Mouse (Mus musculus) G1E (cell line): ENCODE results near the gene Zc3h18.

Experiments
- CTCF ChIP-seq: IDR thresholded peaks from 2 replicates; pipeline ENCODE4 v1.5.1; 2012; ENCODE audit warnings: low read depth, low read length, inconsistent platforms, mixed read lengths
- GATA1 ChIP-seq: IDR thresholded peaks from 2 replicates; pipeline ENCODE4 v1.6.1; 2012; ENCODE audit warnings: borderline replicate concordance, low read length, inconsistent platforms, mixed read lengths
- POLR2AphosphoS5 ChIP-seq: IDR thresholded peaks from 2 replicates; pipeline ENCODE4 v1.6.1; 2012; ENCODE audit warnings: low read depth, low read length, inconsistent platforms; ENCODE audit not compliant: insufficient replicate concordance
- TAL1 ChIP-seq: conservative IDR thresholded peaks from 2 replicates; pipeline ENCODE4 v1.6.1; 2012; ENCODE audit warnings: low read depth, low read length, inconsistent platforms, mixed read lengths

DNA sequence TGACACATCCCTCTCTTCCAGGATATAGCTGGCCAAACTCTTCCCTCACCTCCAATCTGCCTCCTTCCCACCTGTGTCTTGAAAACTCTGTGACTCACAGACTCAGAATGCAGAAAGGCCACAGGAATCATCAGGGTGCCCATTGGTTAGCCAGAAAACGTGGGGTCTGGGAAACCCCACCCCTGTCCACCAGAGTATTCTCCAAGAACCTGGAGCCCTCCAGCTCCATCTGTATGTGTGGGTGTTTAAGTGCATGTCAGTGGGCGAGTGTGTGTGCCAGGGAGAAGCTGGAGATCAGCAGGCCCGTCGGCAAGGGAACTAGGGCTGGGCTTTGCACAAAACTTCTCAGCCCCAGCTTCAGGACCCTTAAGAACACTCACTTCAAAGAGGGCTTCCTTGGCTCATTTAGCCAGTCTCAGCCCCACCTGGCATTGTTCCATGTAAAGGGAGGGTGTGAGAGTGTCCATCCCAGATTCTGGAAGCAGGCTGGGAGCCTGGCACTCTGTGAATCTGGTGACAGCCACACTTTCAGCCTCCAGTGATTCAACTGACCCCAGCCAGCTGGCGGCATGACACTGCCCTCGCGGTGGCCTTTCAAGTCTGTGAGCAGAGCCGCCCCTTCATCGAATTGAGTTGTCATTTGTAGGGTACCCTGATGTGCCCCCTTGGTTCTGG, 43.6 kb downstream of the Zc3h18 start:
- TF ChIP-seq CTCF (no peak), TAL1 (no peak), POLR2AphosphoS5 (no peak), GATA1 (no peak)
